ENCODE assay signal across 1 mouse cellular context in the genomic region with DNA sequence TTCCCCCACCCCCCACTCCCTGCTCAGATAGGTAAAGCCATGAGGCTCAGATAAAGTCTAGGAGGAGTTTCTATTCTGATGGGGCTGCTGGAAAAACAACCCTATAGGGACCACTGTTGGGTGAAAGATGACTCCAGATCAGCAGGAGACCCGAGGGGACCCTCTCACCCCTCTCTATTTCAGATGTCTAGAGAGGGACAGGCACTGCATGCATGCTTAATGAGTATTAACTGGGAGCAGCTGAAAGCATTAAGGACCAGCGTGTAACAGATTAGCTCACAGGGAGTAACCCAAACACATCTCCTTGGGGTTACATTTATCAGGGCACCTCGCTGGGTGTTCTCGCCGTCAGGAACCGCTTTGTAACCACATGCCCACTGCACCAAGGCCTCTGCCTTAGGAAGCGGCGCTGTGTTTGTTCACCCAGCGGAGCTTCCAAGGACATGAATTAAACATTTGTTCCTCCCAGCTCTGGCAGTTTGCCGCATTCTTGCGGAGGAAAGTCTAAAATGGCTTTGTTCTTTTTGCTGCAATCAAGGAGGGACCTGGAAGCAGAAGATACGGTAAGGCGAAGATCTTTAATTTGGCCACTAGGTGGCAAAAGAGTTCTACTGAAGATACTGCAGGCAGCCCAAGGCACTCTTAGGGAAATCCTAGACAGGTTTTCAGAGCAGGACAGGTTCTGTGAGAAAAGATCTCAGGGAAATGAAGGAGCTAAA.
TF ChIP-seq lines count a peak whose summit lies in the region.

No protein-coding gene starts in this region.

TF ChIP-seq in CH12.LX, 34 proteins besides CTCF, POLR2A, EP300 and RAD21 (continued from another document):
- TF ChIP-seq NRF1 (IDR thresholded peaks at IDR 0.05; ENCODE audit: low read depth, low read length) (no peak), RCOR1 (conservative IDR thresholded peaks at IDR 0.05; ENCODE audit: low read depth, low read length) (no peak), MAFK (IDR thresholded peaks at IDR 0.05; ENCODE audit: insufficient replicate concordance, low read length) (0 out of 2 replicates have a peak, but pooled peaks have one; percentile 10), NELFE (IDR thresholded peaks at IDR 0.05; ENCODE audit: low read depth, low read length) (no peak), CHD1 (IDR thresholded peaks at IDR 0.05; ENCODE audit: low read depth, low read length) (no peak), MYC (IDR thresholded peaks at IDR 0.05; ENCODE audit: low read depth, low read length) (peak; percentile 86), HCFC1 (IDR thresholded peaks at IDR 0.05; ENCODE audit: low read depth, low read length) (peak; percentile 61; the same call in 1 of the 2 replicates), ELF1 (IDR thresholded peaks at IDR 0.05; ENCODE audit: low read depth, low read length) (peak; percentile 60), ZNF384 (IDR thresholded peaks at IDR 0.05; ENCODE audit: low read depth, low read length) (peak; percentile 56; the same call in 1 of the 2 replicates), GABPA (IDR thresholded peaks at IDR 0.05; ENCODE audit: insufficient replicate concordance, low read depth, low read length) (no peak), TBP (conservative IDR thresholded peaks at IDR 0.05; ENCODE audit: low read depth, low read length) (0 out of 2 replicates have a peak, but pooled peaks have one; percentile 38), MAX (IDR thresholded peaks at IDR 0.05; ENCODE audit: low read length) (peak; percentile 53; the same call in 1 of the 2 replicates), JUN (IDR thresholded peaks at IDR 0.05; ENCODE audit: insufficient read depth, low read depth, low read length) (no peak), KAT2A (IDR thresholded peaks at IDR 0.05; ENCODE audit: insufficient replicate concordance, low read length) (no peak), E2F4 (IDR thresholded peaks at IDR 0.05; ENCODE audit: insufficient replicate concordance, low read depth, low read length) (0 out of 2 replicates have a peak, but pooled peaks have one; percentile 71), SIN3A (IDR thresholded peaks at IDR 0.05; ENCODE audit: low read length) (peak; percentile 91), MEF2A (IDR thresholded peaks at IDR 0.05; ENCODE audit: borderline replicate concordance, low read depth, low read length) (0 out of 2 replicates have a peak, but pooled peaks have one; percentile 43), ZKSCAN1 (IDR thresholded peaks at IDR 0.05; ENCODE audit: borderline replicate concordance, low read depth, low read length) (no peak), POLR2AphosphoS2 (IDR thresholded peaks at IDR 0.05; ENCODE audit: low read depth, low read length) (no peak), ZMIZ1 (IDR thresholded peaks at IDR 0.05; ENCODE audit: low read depth, low read length) (no peak), CHD2 (IDR thresholded peaks at IDR 0.05; ENCODE audit: low read length) (0 out of 2 replicates have a peak, but pooled peaks have one; percentile 28), MAZ (IDR thresholded peaks at IDR 0.05; ENCODE audit: low read depth, low read length) (0 out of 2 replicates have a peak, but pooled peaks have one; percentile 71), USF1 (IDR thresholded peaks at IDR 0.05; ENCODE audit: low read depth, low read length) (no peak)
